Mouse (Mus musculus) stomach, postnatal 0 days (tissue): ENCODE results near the gene Traf2. TPM values are rescaled to one million over a fixed set of nuclear protein-coding genes. Genes with fewer than 3 reads are reported as not detected.

Experiments used
- ATAC-seq: fragments of 200-750 bp; cut with Nextera tagmentation; 2 replicates; pipeline ENCODE4 v1.8.0; 2017; ENCODE audit not compliant: low FRiP score, low TSS enrichment
- DNase-seq: peaks from one replicate; pipeline ENCODE4 v3.0.0-alpha.2; 2016; ENCODE audit warnings: low spot score
- H3K27ac ChIP-seq: fragments of 300-500 bp; sonication (generic); replicated peaks from 2 replicates; pipeline ENCODE4 v1.5.1; 2014; ENCODE audit warnings: mild to moderate bottlenecking, control low read depth
- H3K27me3 ChIP-seq: fragments of 300-500 bp; sonication (generic); 2 replicates; pipeline ENCODE4 v1.6.1; 2014; ENCODE audit warnings: low read length; ENCODE audit not compliant: control insufficient read depth, insufficient read depth
- H3K36me3 ChIP-seq: fragments of 300-500 bp; sonication (generic); 2 replicates; pipeline ENCODE4 v1.6.1; 2014; ENCODE audit warnings: low read length, mixed read lengths; ENCODE audit not compliant: control insufficient read depth, insufficient read depth
- H3K4me1 ChIP-seq: fragments of 300-500 bp; sonication (generic); replicated peaks from 2 replicates; pipeline ENCODE4 v1.6.1; 2014; ENCODE audit warnings: antibody characterized with exemption; ENCODE audit not compliant: control insufficient read depth, insufficient read depth
- H3K4me2 ChIP-seq: fragments of 300-500 bp; sonication (generic); replicated peaks from 2 replicates; pipeline ENCODE4 v1.6.1; 2014; ENCODE audit warnings: low read depth, mild to moderate bottlenecking, control low read depth, moderate library complexity
- H3K4me3 ChIP-seq: fragments of 300-500 bp; sonication (generic); 2 replicates; pipeline ENCODE4 v1.5.1; 2014; ENCODE audit warnings: low read depth, low read length, control low read depth
- H3K9ac ChIP-seq: fragments of 300-500 bp; sonication (generic); 2 replicates; pipeline ENCODE4 v1.6.1; 2014; ENCODE audit warnings: mild to moderate bottlenecking, low read length, control low read depth, mixed read lengths
- H3K9me3 ChIP-seq: fragments of 300-500 bp; sonication (generic); 2 replicates; pipeline ENCODE4 v1.6.1; 2016; ENCODE audit warnings: low read length; ENCODE audit not compliant: control insufficient read depth
- CTCF ChIP-seq: IDR thresholded peaks from 2 replicates; pipeline ENCODE4 v1.5.1; 2016; ENCODE audit warnings: antibody characterized with exemption, low read depth, mild to moderate bottlenecking, moderate library complexity
- EP300 ChIP-seq: optimal IDR thresholded peaks from 2 replicates; pipeline ENCODE3; 2016; ENCODE audit warnings: antibody characterized with exemption
- WGBS: fragments of 180-500 bp; shearing (Covaris S2); extraction: QIAGEN DNeasy Blood & Tissue Kit; methylation state at CpG from one replicate; pipeline ENCODE4 v1.1.7; 2014; 5-methylcytosine and 5-hydroxymethylcytosine counted together
- polyA plus RNA-seq: library from polyadenylated mRNA; unstranded; fragments of >200 nt; fragmentation: Nextera tagmentation; extraction: Ambion mirVana; gene quantifications from 2 replicates; pipeline ENCODE4 v1.2.1, GENCODE M21; 2015

Gene Traf2
- polyA plus RNA-seq, 1 experiment from 2014 or later = 15.9 TPM

GRCm38 (mm10) chr2:25492988-25493387 lies 53.8 kb downstream of the Traf2 start:
- Histone ChIP-seq H3K4me1 (no peaks in the 10 kb centered on the region), H3K27me3 (no peaks in the 10 kb centered on the region), H3K36me3 (no peaks in the 10 kb centered on the region), H3K4me3 (no peak overlapping the region), H3K4me2 (no peak overlapping the region), H3K27ac (no peak overlapping the region), H3K9ac (no peak overlapping the region), H3K9me3 (no peaks in the 10 kb centered on the region)
- TF ChIP-seq EP300 = no peak
- no peak for TF ChIP-seq CTCF
- WGBS = 82% methylated on average over 5 of the region's 5 CpGs
- DNase-seq (no peak), ATAC-seq (no peak)

GRCm38 (mm10) chr2:25488671-25489068 lies 58.1 kb downstream of the Traf2 start:
- TF ChIP-seq EP300 (no peak), CTCF (no peak)
- no peak for DNase-seq
- no peaks in the 10 kb centered on the region for H3K4me1 ChIP-seq
- no peaks in the 10 kb centered on the region for H3K27me3 ChIP-seq
- H3K9ac ChIP-seq = no peak overlapping the region
- peak overlapping the region; percentile 65; the same call in 1 of the 2 replicates for H3K27ac ChIP-seq
- no peaks in the 10 kb centered on the region for H3K9me3 ChIP-seq
- no peak for ATAC-seq
- 62% methylated on average over 7 of the region's 7 CpGs for WGBS
- H3K4me2 ChIP-seq = no peak overlapping the region
- H3K4me3 ChIP-seq = no peak overlapping the region
- no peaks in the 10 kb centered on the region for H3K36me3 ChIP-seq

GRCm38 (mm10) chr2:25487965-25488670 lies 58.6 kb downstream of the Traf2 start:
- 55% methylated on average over 6 of the region's 6 CpGs for WGBS
- TF ChIP-seq EP300 (no peak), CTCF (no peak)
- peak; percentile 22; the same call in 1 of the 2 replicates for ATAC-seq
- no peak overlapping the region for H3K9ac ChIP-seq
- no peaks in the 10 kb centered on the region for H3K9me3 ChIP-seq
- H3K27ac ChIP-seq = peak overlapping the region; percentile 65
- no peak overlapping the region for H3K4me2 ChIP-seq
- H3K4me3 ChIP-seq = no peak overlapping the region
- peak; percentile 44 for DNase-seq
- no peaks in the 10 kb centered on the region for H3K36me3 ChIP-seq
- H3K4me1 ChIP-seq = no peaks in the 10 kb centered on the region
- no peaks in the 10 kb centered on the region for H3K27me3 ChIP-seq

GRCm38 (mm10) chr2:25484901-25485647 lies 61.7 kb downstream of the Traf2 start:
- Histone ChIP-seq H3K27ac (peak overlapping the region; percentile 53), H3K9ac (no peak overlapping the region), H3K4me1 (no peaks in the 10 kb centered on the region), H3K9me3 (no peaks in the 10 kb centered on the region), H3K27me3 (no peaks in the 10 kb centered on the region), H3K36me3 (no peaks in the 10 kb centered on the region), H3K4me3 (no peak overlapping the region), H3K4me2 (no peak overlapping the region)
- ATAC-seq = peak; percentile 58
- peak; percentile 76 for DNase-seq
- 52% methylated on average over 11 of the region's 11 CpGs for WGBS
- no peak for TF ChIP-seq CTCF

GRCm38 (mm10) chr2:25482969-25483368 lies 63.8 kb downstream of the Traf2 start:
- Histone ChIP-seq H3K27me3 (no peaks in the 10 kb centered on the region), H3K9ac (no peak overlapping the region), H3K27ac (no peak overlapping the region), H3K9me3 (no peaks in the 10 kb centered on the region), H3K36me3 (no peaks in the 10 kb centered on the region), H3K4me1 (peaks cover 2% of the 10 kb centered on the region; the same call in 1 of the 2 replicates), H3K4me3 (no peak overlapping the region), H3K4me2 (no peak overlapping the region)
- WGBS = 18% methylated on average over 7 of the region's 7 CpGs
- DNase-seq = peak; percentile 79
- TF ChIP-seq CTCF = peak; percentile 76
- TF ChIP-seq EP300 = no peak
- ATAC-seq = no peak

- H3K9ac ChIP-seq = no peak overlapping the region
- DNase-seq (no peak), ATAC-seq (no peak)
- H3K4me3 ChIP-seq = no peak overlapping the region
- peak overlapping the region; percentile 84 for H3K27ac ChIP-seq
- no peaks in the 10 kb centered on the region for H3K27me3 ChIP-seq
- 83% methylated on average over 1 of the region's 1 CpGs for WGBS
- H3K36me3 ChIP-seq = no peaks in the 10 kb centered on the region
- H3K4me1 ChIP-seq = peaks cover 2% of the 10 kb centered on the region; the same call in 1 of the 2 replicates
- H3K4me2 ChIP-seq = no peak overlapping the region
- H3K9me3 ChIP-seq = no peaks in the 10 kb centered on the region
- TF ChIP-seq CTCF (no peak), EP300 (no peak)
These were observed 66.2 kb downstream of the Traf2 start for GRCm38 (mm10) chr2:25480541-25480940.
